Mouse (Mus musculus) thymus, postnatal 0 days (tissue): ENCODE results near the gene Tm6sf1. TPM values are rescaled to one million over a fixed set of nuclear protein-coding genes. Genes with fewer than 3 reads are reported as not detected.

ENCODE experiments used
- DNase-seq: peaks from one replicate; pipeline ENCODE4 v3.0.0-alpha.2; 2015; ENCODE audit warnings: low spot score
- polyA plus RNA-seq: library from polyadenylated mRNA; unstranded; fragments of >200 nt; fragmentation: Nextera tagmentation; extraction: Ambion mirVana; gene quantifications from 2 replicates; pipeline ENCODE4 v1.2.1, GENCODE M21; 2015

The Tm6sf1 gene
- polyA plus RNA-seq, 1 experiment from 2014 or later: 88.0 TPM

DNA sequence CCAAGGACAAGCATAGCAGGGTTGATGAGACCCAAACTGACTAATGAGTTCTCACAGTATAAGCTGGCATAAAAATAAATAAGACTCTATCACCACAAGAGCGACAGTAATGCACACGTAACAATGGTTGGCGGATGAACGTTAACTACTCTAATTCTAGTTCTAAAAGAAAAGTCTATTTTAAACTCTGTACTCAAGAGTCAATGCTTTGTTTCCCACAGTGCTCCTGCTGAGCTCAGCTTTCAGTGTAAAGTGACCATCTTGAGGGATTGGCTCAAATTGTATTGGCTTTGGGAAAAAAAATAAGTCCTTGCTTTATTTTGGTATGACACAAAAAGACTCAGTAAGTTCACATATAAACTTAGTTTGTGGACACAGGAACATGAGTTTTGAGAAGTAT lies 26.3 kb downstream of the Tm6sf1 start:
- DNase-seq: no peak

DNA sequence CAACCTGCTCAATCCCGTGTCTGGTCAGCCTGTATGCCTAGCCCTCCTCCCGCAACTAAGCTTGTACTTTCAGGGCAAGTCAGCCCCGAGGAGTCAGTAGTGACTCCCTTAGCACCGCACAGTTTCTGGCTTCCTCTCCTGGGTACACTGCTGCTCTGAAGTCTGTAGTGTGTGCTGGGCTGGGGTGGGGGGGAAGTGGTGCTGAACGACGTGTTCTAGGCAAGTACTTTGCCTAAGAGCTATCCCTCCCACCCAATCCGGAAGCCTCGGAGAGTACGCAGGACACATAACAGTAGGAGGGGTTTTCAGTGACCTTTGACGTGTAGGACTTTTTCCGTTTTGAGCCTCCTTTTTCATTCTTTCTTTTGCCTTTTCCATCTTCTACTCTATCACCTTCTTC lies 40.6 kb downstream of the Tm6sf1 start:
- no peak for DNase-seq

DNA sequence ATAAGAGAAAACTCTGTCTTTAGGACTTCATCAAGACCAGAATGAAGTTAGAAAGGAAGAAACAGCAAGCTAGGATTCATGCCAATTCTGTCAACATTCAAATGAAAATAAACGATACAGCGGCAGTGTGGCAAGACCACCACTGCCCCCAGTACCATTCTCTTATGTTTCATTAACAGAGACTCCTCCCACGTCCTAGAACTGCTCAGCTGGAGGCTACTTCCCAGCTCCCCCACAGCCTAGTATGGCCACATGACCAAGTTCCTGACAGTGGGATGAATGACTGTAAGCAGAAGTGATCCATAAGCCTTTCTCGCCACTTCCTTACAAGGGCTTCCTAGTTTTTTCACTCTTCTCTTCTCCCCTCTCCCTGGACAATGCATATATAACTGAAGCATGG lies 45.3 kb downstream of the Tm6sf1 start:
- DNase-seq: no peak

DNA sequence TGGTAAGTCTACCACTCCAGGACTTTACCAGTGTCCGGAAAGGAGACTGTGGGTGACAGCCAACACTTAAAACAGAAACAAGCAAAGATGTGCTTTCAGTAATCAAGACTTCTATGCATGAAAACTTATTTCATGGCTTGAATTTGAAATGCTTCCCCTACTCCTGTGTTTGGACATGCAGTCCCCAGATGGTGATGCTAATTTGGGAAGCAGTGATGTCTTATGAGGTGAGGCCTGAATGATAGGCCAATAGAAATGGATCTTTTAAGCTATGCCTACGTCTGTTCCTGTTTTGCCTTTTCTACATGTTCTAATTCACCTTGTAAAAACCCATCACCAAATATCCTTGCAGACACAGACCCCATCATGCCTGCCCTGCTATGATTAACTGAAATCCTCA lies 46.1 kb downstream of the Tm6sf1 start:
- DNase-seq: no peak

DNA sequence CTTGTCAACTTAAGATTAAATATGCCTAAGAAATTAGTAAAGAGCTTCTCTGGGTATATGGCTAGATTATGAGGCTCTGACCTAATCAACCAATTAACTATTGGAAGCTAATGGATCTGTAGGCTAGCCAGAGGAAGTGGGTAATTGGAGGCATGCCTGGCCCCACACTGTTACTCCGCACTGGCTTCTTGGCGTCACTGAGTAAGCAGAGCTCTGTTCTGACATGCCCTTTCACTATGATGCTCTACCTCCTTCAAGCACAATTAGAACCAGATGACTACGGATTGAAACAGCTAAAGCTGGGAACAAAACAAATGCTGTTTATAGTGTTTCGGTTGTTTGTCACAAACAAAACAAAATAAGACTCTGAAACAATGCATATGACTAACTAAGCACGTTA lies 59.5 kb downstream of the Tm6sf1 start:
- DNase-seq: no peak

DNA sequence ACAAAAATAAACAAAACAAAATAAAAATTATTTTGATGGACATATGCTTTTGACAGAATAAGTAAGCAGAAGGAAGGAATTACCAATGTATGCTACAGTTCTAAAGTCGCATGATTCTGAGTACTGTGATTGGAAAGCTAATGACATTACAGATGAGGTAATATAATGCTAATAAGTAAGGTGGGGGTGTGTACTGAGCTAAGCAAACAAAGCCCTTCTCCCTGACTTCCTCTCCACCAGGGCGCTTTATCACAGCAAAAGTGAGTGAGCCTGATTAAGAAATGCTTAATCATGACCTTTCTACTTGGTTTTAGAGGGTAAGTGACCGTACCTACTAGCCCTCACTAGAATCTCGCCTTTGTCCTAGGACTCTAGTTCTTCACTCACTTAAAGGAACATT lies 61.5 kb downstream of the Tm6sf1 start:
- DNase-seq: no peak

DNA sequence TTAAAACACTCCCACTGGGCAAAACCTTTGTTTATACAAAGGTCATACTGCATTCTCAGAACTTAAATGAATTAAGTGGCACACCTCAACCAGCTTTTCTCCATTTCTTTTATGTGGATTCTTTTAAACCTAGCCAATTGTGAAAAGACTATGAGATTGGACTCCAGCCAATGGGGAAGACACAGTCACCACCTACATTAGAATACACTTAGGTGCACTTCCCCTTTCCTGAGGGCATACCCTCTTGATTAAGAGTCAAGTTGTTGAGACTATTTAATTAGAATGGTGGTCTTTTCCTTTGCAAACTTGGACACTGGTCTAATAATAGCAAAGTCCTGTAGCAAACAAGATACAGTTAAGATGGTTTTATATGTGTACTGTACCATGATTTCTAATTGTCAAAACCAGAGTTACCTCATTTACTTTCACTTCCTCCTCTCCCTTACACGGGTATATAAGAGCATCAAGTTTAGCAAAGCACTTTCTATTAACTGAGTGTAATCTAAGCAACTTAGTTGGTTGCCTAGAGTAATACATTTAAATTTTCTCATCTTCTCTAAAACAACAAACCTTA lies 62.7 kb downstream of the Tm6sf1 start:
- peak; percentile 14 for DNase-seq

DNA sequence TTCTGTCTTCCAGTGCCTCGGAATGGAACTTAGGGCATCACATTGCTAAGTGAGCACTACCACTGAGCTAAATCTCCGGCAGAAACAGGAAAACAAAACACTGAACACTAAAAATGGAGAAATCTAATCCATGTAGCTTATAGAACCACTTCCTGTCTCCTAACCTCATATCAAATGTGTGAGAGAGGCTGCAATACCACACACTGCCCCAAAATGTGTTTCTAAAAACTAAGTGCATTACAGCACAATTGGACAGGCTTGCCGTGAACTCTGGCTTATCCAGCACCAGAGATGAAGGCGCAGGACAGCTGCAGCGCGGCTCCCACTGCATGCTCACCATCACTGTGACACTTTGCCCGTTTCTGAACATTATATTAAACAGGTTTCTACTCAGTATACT lies 70.2 kb downstream of the Tm6sf1 start:
- peak; percentile 36 for DNase-seq

DNA sequence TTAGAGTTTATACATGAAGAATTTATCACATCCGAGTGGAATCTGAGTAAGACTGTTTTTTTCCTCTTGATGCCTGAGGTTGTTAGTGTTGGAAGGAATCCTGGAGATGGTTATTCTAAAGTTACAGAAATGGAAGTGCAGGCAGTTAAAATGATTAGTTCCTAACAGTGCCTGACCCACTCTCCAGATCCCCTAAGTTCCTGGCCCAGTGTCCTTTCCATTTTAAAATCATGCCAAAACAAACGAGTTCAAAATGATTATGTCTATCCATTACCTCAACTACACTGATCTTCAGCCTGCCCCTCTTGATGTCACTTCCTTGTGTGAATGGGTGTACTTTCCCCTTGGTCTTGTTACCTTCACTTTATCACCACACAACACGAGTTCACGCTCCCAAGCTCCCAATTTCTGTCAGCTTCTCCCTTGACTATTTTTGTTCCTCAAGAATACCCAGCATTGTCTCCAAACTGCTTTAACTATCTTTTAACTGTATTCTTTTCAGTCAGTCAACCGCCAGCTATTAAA lies 73.8 kb downstream of the Tm6sf1 start:
- DNase-seq: peak; percentile 6

DNA sequence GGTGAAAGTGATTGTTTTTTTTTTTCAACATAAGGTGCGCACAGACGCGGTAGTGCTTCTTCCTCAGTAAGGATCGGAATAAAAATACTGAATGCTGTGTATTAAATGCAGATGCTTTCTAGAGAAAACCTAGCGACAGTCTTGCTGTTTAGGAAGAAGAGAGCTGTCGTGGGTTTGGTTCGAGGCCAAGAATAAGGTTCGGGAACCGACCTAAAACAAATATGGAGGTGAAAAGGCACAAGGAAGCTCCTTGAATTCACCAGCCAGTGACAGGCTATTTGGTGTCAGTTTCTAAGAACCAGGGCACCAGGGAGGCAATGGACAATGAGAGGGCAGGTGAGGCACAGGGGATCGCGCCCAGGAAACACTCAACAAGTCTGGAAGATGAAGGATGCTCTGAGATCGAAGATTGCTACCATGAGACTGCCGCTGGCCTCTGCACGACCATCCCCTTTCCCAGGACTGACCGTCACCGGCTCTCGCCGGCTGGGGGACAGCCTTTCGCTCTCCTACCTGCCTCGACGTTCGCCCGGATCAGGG lies 74.3 kb downstream of the Tm6sf1 start:
- peak; percentile 8 for DNase-seq

DNA sequence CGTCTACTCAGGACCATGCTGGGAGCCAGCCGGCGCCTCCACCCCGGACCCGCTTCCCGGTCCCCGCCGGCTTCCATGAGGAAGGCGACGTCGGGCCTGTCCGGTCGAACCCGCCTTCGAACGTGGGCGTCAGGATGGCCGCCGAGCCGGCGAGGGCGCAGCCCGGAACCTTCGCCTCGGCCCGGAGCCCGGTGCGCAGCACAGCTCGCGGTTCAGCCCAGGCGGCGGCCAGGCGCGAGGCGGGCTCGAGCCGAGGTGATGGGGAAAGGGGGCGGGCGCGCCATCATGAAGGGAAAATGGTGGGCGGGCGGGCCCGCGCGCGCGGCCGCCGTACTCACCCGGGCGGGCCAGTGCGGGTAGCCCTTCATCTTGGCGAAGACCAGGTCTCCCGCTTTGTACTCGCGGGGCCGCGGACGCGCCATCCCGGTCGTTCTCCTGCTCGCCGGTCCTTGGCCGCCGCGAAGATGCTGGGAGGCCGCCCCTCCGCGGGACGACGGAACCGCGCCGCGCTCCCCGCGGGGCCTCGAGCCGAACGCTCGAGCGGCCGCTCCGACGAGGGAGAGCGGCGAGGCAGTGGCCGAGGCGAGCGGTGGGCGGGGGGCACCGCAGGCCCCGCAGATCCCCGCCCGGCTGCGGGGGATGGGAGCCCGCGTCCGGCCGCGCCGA lies 74.9 kb downstream of the Tm6sf1 start:
- peak; percentile 47 for DNase-seq

Other genes with a start within 250 kb of the Tm6sf1 start
- 0.95 and 1.5 TPM in 2 replicates for gene Homer2, start 151.5 kb upstream of the Tm6sf1 start, polyA plus RNA-seq
- gene Ramac, start 96.1 kb upstream of the Tm6sf1 start, polyA plus RNA-seq: 180 and 185 TPM in 2 replicates
- 61.1 and 65.7 TPM in 2 replicates for gene 3110040N11Rik, start 69.5 kb upstream of the Tm6sf1 start, polyA plus RNA-seq
- 71.8 and 75.0 TPM in 2 replicates for gene Btbd1, start 29.6 kb upstream of the Tm6sf1 start, polyA plus RNA-seq
- not detected in 2 replicates for gene Gm10160, start 3.2 kb upstream of the Tm6sf1 start, polyA plus RNA-seq
- gene Hdgfl3, start 75.5 kb downstream of the Tm6sf1 start, polyA plus RNA-seq: 11.0 and 14.4 TPM in 2 replicates
- gene Bnc1, start 133.3 kb downstream of the Tm6sf1 start, polyA plus RNA-seq: 2.6 and 2.8 TPM in 2 replicates